Mouse (Mus musculus) erythroblast, adult 5-6 weeks (primary cell): ENCODE data around the gene Lrrc45. TPM values are rescaled to one million over a fixed set of nuclear protein-coding genes. Genes with fewer than 3 reads are reported as not detected.
A peak's percentile ranks its signal among the peaks of the same experiment; 100 is the strongest.

Source experiments
- ATAC-seq: replicated peaks from 2 replicates; pipeline ENCODE4 v1.8.0; 2016; ENCODE audit warnings: moderate number of reproducible peaks, mild to moderate bottlenecking, moderate TSS enrichment, inconsistent platforms; ENCODE audit not compliant: poor library complexity, low FRiP score, severe bottlenecking
- total RNA-seq, 2 experiments: library from RNA; stranded (forward) in 1 of 2; stranded (reverse) in 1 of 2; fragments of 150-400 nt in 1 of 2; fragments of 200-764, 138-1000 nt in 1 of 2; gene quantifications; 2 replicates each; pipeline versions ENCODE4 v1.2.3 to v1.2.4; 2015 to 2017; ENCODE audit warnings: low replicate concordance in 2 of 2

Gene Lrrc45
- total RNA-seq, 2 experiments from 2014 or later = 2.3 to 3.7 TPM

GRCm38 (mm10) chr11:120697741-120698140 lies 16.0 kb upstream of the Lrrc45 start:
- no peak for ATAC-seq

GRCm38 (mm10) chr11:120703696-120704454 lies 9.8 kb upstream of the Lrrc45 start:
- no peak for ATAC-seq

- ATAC-seq = no peak
Observed at GRCm38 (mm10) chr11:120704486-120705325, 9.0 kb upstream of the Lrrc45 start.

- no peak for ATAC-seq
Observed at GRCm38 (mm10) chr11:120706120-120706519, 7.6 kb upstream of the Lrrc45 start.

- no peak for ATAC-seq
Observed at GRCm38 (mm10) chr11:120707225-120707624, 6.5 kb upstream of the Lrrc45 start.

- ATAC-seq = no peak
Observed at GRCm38 (mm10) chr11:120707969-120708368, 5.8 kb upstream of the Lrrc45 start.

GRCm38 (mm10) chr11:120709551-120709950 lies 4.2 kb upstream of the Lrrc45 start:
- no peak for ATAC-seq

GRCm38 (mm10) chr11:120710672-120711071 lies 3.1 kb upstream of the Lrrc45 start:
- no peak for ATAC-seq

- no peak for ATAC-seq
Observed at GRCm38 (mm10) chr11:120711980-120712604, 1.6 kb upstream of the Lrrc45 start.

GRCm38 (mm10) chr11:120712771-120713568 lies 755 bp upstream of the Lrrc45 start:
- ATAC-seq = peak; percentile 19

GRCm38 (mm10) chr11:120714546-120714945 lies 821 bp downstream of the Lrrc45 start:
- no peak for ATAC-seq

- ATAC-seq = no peak
Observed at GRCm38 (mm10) chr11:120715131-120715530, 1.4 kb downstream of the Lrrc45 start.

- ATAC-seq = no peak
Observed at GRCm38 (mm10) chr11:120719242-120719641, 5.5 kb downstream of the Lrrc45 start.

- ATAC-seq = no peak
Observed at GRCm38 (mm10) chr11:120719841-120720376, 6.2 kb downstream of the Lrrc45 start.

GRCm38 (mm10) chr11:120720450-120720849 lies 6.7 kb downstream of the Lrrc45 start:
- peak; percentile 54; the same call in 1 of the 2 replicates for ATAC-seq

- no peak for ATAC-seq
Observed at GRCm38 (mm10) chr11:120721124-120722066, 7.7 kb downstream of the Lrrc45 start, which contains the start of gene Rac3. Gene Rac3 (plus strand): TSS chr11:120721470.

- ATAC-seq = no peak
Observed at GRCm38 (mm10) chr11:120722067-120722630, 8.4 kb downstream of the Lrrc45 start.
